Mouse (Mus musculus) forebrain, embryonic 11.5 days (tissue): Measurements from ENCODE around the gene Opcml. TPM values are rescaled to one million over a fixed set of nuclear protein-coding genes. Genes with fewer than 3 reads are reported as not detected.

Experiments
- ATAC-seq: fragments of 200-750 bp; cut with Nextera tagmentation; replicated peaks from 2 replicates; pipeline ENCODE4 v1.8.0; 2017; ENCODE audit warnings: moderate TSS enrichment; ENCODE audit not compliant: low FRiP score
- DNase-seq: peaks from one replicate; pipeline ENCODE4 v3.0.0-alpha.2; 2017; ENCODE audit warnings: low spot score
- H3K27ac ChIP-seq: fragments of 300-500 bp; sonication (generic); 2 replicates; pipeline ENCODE4 v1.5.1; 2014; ENCODE audit warnings: low read depth, low read length
- H3K27me3 ChIP-seq: fragments of 300-500 bp; sonication (generic); 2 replicates; pipeline ENCODE4 v1.6.1; 2014; ENCODE audit warnings: mild to moderate bottlenecking, low read length, mixed read lengths; ENCODE audit not compliant: control insufficient read depth, insufficient read depth
- H3K36me3 ChIP-seq: fragments of 300-500 bp; sonication (generic); 2 replicates; pipeline ENCODE4 v1.6.1; 2014; ENCODE audit warnings: mild to moderate bottlenecking, low read length, moderate library complexity, mixed read lengths; ENCODE audit not compliant: control insufficient read depth, insufficient read depth
- H3K4me1 ChIP-seq: fragments of 300-500 bp; sonication (generic); replicated peaks from 2 replicates; pipeline ENCODE4 v1.6.1; 2014; ENCODE audit warnings: low read length, mixed read lengths; ENCODE audit not compliant: control insufficient read depth, insufficient read depth
- H3K4me2 ChIP-seq: fragments of 300-500 bp; sonication (generic); 2 replicates; pipeline ENCODE4 v1.6.1; 2014; ENCODE audit warnings: low read depth, mild to moderate bottlenecking, low read length, moderate library complexity, mixed read lengths; ENCODE audit not compliant: severe bottlenecking
- H3K4me3 ChIP-seq: fragments of 300-500 bp; sonication (generic); 2 replicates; pipeline ENCODE4 v1.5.1; 2014; ENCODE audit warnings: low read depth, low read length
- H3K9ac ChIP-seq: fragments of 300-500 bp; sonication (generic); 2 replicates; pipeline ENCODE4 v1.6.1; 2014; ENCODE audit warnings: low read length
- H3K9me3 ChIP-seq: fragments of 300-500 bp; sonication (generic); 2 replicates; pipeline ENCODE4 v1.6.1; 2016; ENCODE audit warnings: low read length, mixed read lengths; ENCODE audit not compliant: control insufficient read depth
- WGBS: fragments of 180-500 bp; shearing (Covaris S2); extraction: QIAGEN DNeasy Blood & Tissue Kit; methylation state at CpG from one replicate; pipeline ENCODE4 v1.1.7; 2014; 5-methylcytosine and 5-hydroxymethylcytosine counted together
- polyA plus RNA-seq: library from polyadenylated mRNA; unstranded; fragments of >200 nt; fragmentation: Nextera tagmentation; extraction: Ambion mirVana; gene quantifications from 2 replicates; pipeline ENCODE4 v1.2.1, GENCODE M21; 2014

Opcml gene
- polyA plus RNA-seq, 1 experiment from 2014 or later: 2.4 TPM

GRCm38 (mm10) chr9:28262021-28262420 is 471.4 kb downstream of the Opcml start:
- ATAC-seq (no peak), DNase-seq (no peak)

GRCm38 (mm10) chr9:28262896-28263295 is 472.3 kb downstream of the Opcml start:
- DNase-seq (no peak), ATAC-seq (no peak)
- H3K4me2 ChIP-seq: no peak overlapping the region
- 80% methylated on average over 2 of the region's 2 CpGs for WGBS
- H3K27ac ChIP-seq: no peak overlapping the region
- H3K4me1 ChIP-seq: 0 out of 2 replicates have a peak, but pooled peaks cover 1% of the 10 kb centered on the region
- H3K27me3 ChIP-seq: no peaks in the 10 kb centered on the region; the same call in 1 of the 2 replicates
- no peaks in the 10 kb centered on the region for H3K9me3 ChIP-seq
- no peaks in the 10 kb centered on the region for H3K36me3 ChIP-seq
- no peak overlapping the region for H3K9ac ChIP-seq
- no peak overlapping the region for H3K4me3 ChIP-seq

More at GRCm38 (mm10) chr9:28262021-28262420, 471.4 kb downstream of the Opcml start:
- Histone ChIP-seq H3K36me3 (no peaks in the 10 kb centered on the region), H3K27me3 (no peaks in the 10 kb centered on the region; the same call in 1 of the 2 replicates), H3K9ac (no peak overlapping the region), H3K4me1 (0 out of 2 replicates have a peak, but pooled peaks cover 1% of the 10 kb centered on the region), H3K4me3 (no peak overlapping the region), H3K27ac (no peak overlapping the region), H3K4me2 (no peak overlapping the region), H3K9me3 (no peaks in the 10 kb centered on the region)
- WGBS: 39% methylated on average over 1 of the region's 1 CpGs

GRCm38 (mm10) chr9:28264761-28265160 is 474.2 kb downstream of the Opcml start:
- Histone ChIP-seq H3K4me3 (no peak overlapping the region), H3K36me3 (no peaks in the 10 kb centered on the region), H3K27ac (no peak overlapping the region), H3K4me2 (no peak overlapping the region), H3K27me3 (no peaks in the 10 kb centered on the region; the same call in 1 of the 2 replicates), H3K4me1 (0 out of 2 replicates have a peak, but pooled peaks cover 1% of the 10 kb centered on the region), H3K9me3 (no peaks in the 10 kb centered on the region), H3K9ac (no peak overlapping the region)
- DNase-seq: no peak
- WGBS: 49% methylated on average over 6 of the region's 6 CpGs
- ATAC-seq: no peak

GRCm38 (mm10) chr9:28273816-28274215 is 483.2 kb downstream of the Opcml start:
- H3K36me3 ChIP-seq: no peaks in the 10 kb centered on the region
- no peaks in the 10 kb centered on the region for H3K4me1 ChIP-seq
- no peak overlapping the region for H3K4me2 ChIP-seq
- no peak overlapping the region for H3K4me3 ChIP-seq
- DNase-seq: no peak
- H3K9me3 ChIP-seq: no peaks in the 10 kb centered on the region
- ATAC-seq: no peak
- H3K27ac ChIP-seq: no peak overlapping the region
- no peaks in the 10 kb centered on the region for H3K27me3 ChIP-seq
- WGBS: 96% methylated on average over 2 of the region's 2 CpGs
- H3K9ac ChIP-seq: no peak overlapping the region

- Histone ChIP-seq H3K9ac (no peak overlapping the region), H3K27me3 (no peaks in the 10 kb centered on the region), H3K4me3 (no peak overlapping the region), H3K9me3 (no peaks in the 10 kb centered on the region), H3K27ac (no peak overlapping the region), H3K4me2 (no peak overlapping the region), H3K4me1 (no peaks in the 10 kb centered on the region), H3K36me3 (no peaks in the 10 kb centered on the region)
- 90% methylated on average over 2 of the region's 2 CpGs for WGBS
- no peak for ATAC-seq
- DNase-seq: no peak
These were observed 488.0 kb downstream of the Opcml start for GRCm38 (mm10) chr9:28278555-28278954.

- H3K4me3 ChIP-seq: no peak overlapping the region
- no peak overlapping the region for H3K4me2 ChIP-seq
- no peak for ATAC-seq
- DNase-seq: no peak
- no peak overlapping the region for H3K27ac ChIP-seq
- H3K9ac ChIP-seq: no peak overlapping the region
- H3K27me3 ChIP-seq: no peaks in the 10 kb centered on the region
- no peaks in the 10 kb centered on the region for H3K36me3 ChIP-seq
- 62% methylated on average over 3 of the region's 3 CpGs for WGBS
- H3K4me1 ChIP-seq: no peaks in the 10 kb centered on the region
- H3K9me3 ChIP-seq: no peaks in the 10 kb centered on the region
These were observed 490.4 kb downstream of the Opcml start for GRCm38 (mm10) chr9:28281025-28281424.

- Histone ChIP-seq H3K9ac (no peak overlapping the region), H3K27ac (no peak overlapping the region), H3K4me2 (no peak overlapping the region), H3K4me1 (no peaks in the 10 kb centered on the region), H3K27me3 (no peaks in the 10 kb centered on the region), H3K4me3 (no peak overlapping the region), H3K9me3 (no peaks in the 10 kb centered on the region), H3K36me3 (no peaks in the 10 kb centered on the region)
- ATAC-seq: no peak
- 73% methylated on average over 3 of the region's 3 CpGs for WGBS
- no peak for DNase-seq
These were observed 491.0 kb downstream of the Opcml start for GRCm38 (mm10) chr9:28281571-28281970.

GRCm38 (mm10) chr9:28285016-28285415 is 494.4 kb downstream of the Opcml start:
- no peak overlapping the region for H3K4me2 ChIP-seq
- ATAC-seq (no peak), DNase-seq (no peak)
- no peaks in the 10 kb centered on the region for H3K36me3 ChIP-seq
- H3K4me1 ChIP-seq: no peaks in the 10 kb centered on the region; the same call in 1 of the 2 replicates
- H3K9ac ChIP-seq: no peak overlapping the region
- no peaks in the 10 kb centered on the region for H3K27me3 ChIP-seq
- H3K9me3 ChIP-seq: no peaks in the 10 kb centered on the region
- 86% methylated on average over 3 of the region's 3 CpGs for WGBS
- no peak overlapping the region for H3K4me3 ChIP-seq
- no peak overlapping the region for H3K27ac ChIP-seq

GRCm38 (mm10) chr9:28286384-28286783 is 495.8 kb downstream of the Opcml start:
- no peak for DNase-seq
- H3K4me1 ChIP-seq: no peaks in the 10 kb centered on the region; the same call in 1 of the 2 replicates
- no peaks in the 10 kb centered on the region for H3K36me3 ChIP-seq
- H3K4me2 ChIP-seq: no peak overlapping the region
- no peaks in the 10 kb centered on the region for H3K9me3 ChIP-seq
- H3K4me3 ChIP-seq: no peak overlapping the region
- no peak overlapping the region for H3K27ac ChIP-seq
- H3K27me3 ChIP-seq: no peaks in the 10 kb centered on the region
- ATAC-seq: no peak
- H3K9ac ChIP-seq: no peak overlapping the region
- 92% methylated on average over 7 of the region's 7 CpGs for WGBS
